Mouse (Mus musculus): ENCODE measurements at regions not wholly inside any gene's neighbourhood (a gene's known extent, or its start where the extent isn't known, plus 50 kb on each side); places are given as distances from the start of the nearest gene placed in this dataset.

DNA sequence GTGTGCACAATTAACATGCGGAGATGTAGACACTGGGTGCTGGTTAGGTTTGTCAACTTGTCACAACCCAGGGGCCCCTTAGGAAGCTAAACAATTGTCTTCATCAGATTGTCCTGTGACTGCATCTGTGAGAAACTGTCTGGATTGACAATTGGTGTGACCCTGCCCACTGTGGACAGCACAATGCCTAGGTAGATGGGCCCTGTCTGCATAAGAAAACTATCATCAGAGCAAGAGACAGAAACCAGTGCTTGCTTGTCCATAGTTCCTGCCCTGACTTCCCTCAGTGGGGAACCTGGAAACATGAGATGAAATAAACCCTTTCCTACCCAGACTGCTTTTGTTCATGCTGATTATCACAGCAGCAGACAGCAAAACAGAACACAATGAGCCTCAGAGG lies 63.5 kb upstream of the Tyw5 start:
- no peak overlapping the region for H3K4me2 ChIP-seq
- no peaks in the 10 kb centered on the region for H3K9me3 ChIP-seq
- H3K9ac ChIP-seq, result no peak overlapping the region
- H3K27me3 ChIP-seq, result no peaks in the 10 kb centered on the region
- no peak overlapping the region for H3K27ac ChIP-seq (replicated peaks)
- no peak overlapping the region for H3K4me3 ChIP-seq
- no peaks in the 10 kb centered on the region for H3K36me3 ChIP-seq
- no peaks in the 10 kb centered on the region for H3K4me1 ChIP-seq (replicated peaks)
- no peak for ATAC-seq (ENCODE audit: low read depth)
- WGBS, result 92% methylated on average over 1 of the region's 1 CpGs

DNA sequence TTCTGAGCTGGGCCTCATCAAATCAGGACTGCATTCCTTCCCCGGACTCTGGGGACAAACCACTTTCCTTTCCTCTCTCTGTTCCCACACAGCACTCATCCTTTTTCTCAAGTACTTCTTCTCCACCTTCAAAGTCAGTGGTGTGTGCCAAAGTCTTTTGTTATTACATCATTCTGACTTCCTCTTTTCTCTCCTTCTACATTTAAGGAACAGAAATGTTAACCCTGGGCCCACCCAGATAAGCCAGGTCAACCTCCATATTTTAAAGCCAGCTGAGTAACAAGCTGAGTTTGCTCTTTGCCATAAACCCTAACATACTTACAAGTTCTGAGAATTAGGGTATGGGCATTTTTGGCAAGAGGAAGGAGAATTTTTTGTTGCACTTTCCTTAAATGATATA lies 65.3 kb upstream of the Tyw5 start:
- WGBS, result 85% methylated on average over 1 of the region's 1 CpGs

DNA sequence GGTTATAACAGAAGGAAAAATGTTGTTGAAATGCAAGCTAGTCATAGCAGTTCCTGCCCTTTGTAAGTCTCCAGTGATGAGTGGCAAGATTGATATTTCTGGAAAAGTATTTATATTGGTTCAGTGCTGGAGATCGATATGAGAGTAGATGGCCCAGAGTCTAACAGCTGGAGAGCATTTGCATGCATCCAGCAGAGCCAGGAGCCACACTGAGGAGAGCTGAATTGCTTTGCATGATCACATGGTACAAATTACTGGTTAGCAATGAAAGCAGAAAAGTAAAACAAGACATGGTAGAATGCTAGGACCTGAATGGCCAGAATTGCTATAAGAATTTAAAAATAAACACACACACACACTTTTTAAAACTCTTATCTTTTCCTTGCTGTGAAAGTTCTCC lies 70.8 kb upstream of the Tyw5 start:
- no peaks in the 10 kb centered on the region for H3K4me1 ChIP-seq (replicated peaks)
- no peak overlapping the region for H3K9ac ChIP-seq
- no peak overlapping the region for H3K4me2 ChIP-seq
- no peaks in the 10 kb centered on the region for H3K36me3 ChIP-seq
- 50% methylated on average over 1 of the region's 1 CpGs for WGBS
- no peaks in the 10 kb centered on the region for H3K27me3 ChIP-seq
- H3K9me3 ChIP-seq, result no peaks in the 10 kb centered on the region
- H3K4me3 ChIP-seq, result no peak overlapping the region
- no peak for ATAC-seq (ENCODE audit: low read depth)
- no peak overlapping the region for H3K27ac ChIP-seq (replicated peaks)

More for the DNA sequence above, 65.3 kb upstream of the Tyw5 start:
- H3K9me3 ChIP-seq, result no peaks in the 10 kb centered on the region
- H3K27ac ChIP-seq (replicated peaks), result no peak overlapping the region
- H3K4me3 ChIP-seq, result no peak overlapping the region
- no peaks in the 10 kb centered on the region for H3K4me1 ChIP-seq (replicated peaks)
- H3K4me2 ChIP-seq, result no peak overlapping the region
- no peak overlapping the region for H3K9ac ChIP-seq
- H3K36me3 ChIP-seq, result no peaks in the 10 kb centered on the region
- H3K27me3 ChIP-seq, result no peaks in the 10 kb centered on the region
- ATAC-seq (ENCODE audit: low read depth), result no peak

DNA sequence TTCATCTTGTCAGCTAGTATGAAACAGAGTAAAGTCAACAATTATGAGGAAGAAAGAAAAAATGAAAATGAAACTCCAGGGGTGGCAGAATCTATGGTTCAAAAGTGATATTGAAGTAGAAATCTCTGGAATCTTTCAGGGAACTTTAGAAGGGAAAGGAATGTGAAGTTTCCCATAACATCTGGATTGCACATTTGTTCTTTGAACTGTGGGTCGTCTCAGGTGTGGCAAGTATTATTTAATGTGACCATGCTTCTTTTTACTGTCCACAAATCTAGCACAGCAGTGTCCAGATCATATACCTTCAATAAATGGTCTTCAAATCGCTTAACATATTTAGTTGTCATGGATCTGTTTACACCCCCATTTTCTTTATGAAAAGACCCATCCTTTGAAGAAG lies 71.2 kb upstream of the Tyw5 start:
- Histone ChIP-seq H3K4me2 (no peak overlapping the region), H3K4me3 (no peak overlapping the region), H3K36me3 (no peaks in the 10 kb centered on the region), H3K27ac (replicated peaks) (no peak overlapping the region), H3K27me3 (no peaks in the 10 kb centered on the region), H3K4me1 (replicated peaks) (no peaks in the 10 kb centered on the region), H3K9ac (no peak overlapping the region), H3K9me3 (no peaks in the 10 kb centered on the region)
- WGBS, result 83% methylated on average over 2 of the region's 2 CpGs
- ATAC-seq (ENCODE audit: low read depth), result no peak

DNA sequence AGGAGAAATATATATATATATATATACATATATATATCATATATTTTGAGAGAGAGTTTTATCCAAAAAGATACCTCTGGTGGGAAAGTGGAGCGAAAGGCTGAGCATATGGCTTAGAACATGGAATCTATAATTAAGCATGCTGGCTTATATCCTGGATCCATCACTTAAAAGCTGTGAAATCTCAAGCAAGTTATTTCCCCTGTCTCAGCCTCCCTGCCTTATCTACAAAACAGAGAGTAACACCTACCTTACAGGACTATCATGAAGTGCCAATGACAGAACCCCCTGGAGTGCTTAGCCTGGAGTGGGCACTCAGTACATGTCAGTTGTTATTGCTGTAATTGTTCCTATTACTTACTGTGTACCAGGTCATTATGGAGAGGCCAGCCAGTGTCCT lies 71.9 kb upstream of the Tyw5 start:
- no peaks in the 10 kb centered on the region for H3K9me3 ChIP-seq
- ATAC-seq (ENCODE audit: low read depth), result no peak

DNA sequence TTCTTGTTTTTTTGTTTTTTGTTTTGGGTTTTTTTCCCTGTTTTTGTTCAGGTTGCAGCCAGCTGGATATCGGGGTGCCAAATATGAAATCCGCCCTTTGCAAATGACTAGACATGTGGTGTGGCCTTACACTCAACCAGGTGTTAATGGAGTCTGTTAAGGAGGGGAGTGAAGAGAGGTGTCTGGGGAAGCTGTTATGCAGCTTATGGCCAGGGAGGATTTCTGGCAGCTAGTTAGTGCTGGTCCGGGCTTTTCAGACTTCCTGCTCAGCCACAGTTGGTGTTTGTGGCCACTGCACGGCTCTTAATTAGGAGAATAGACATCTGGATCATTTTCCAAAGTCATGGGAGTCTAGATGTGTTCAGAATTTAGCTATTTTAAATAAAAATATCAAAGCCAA lies 72.7 kb upstream of the Tyw5 start:
- Histone ChIP-seq H3K4me2 (no peak overlapping the region), H3K36me3 (no peaks in the 10 kb centered on the region), H3K9me3 (no peaks in the 10 kb centered on the region), H3K4me3 (no peak overlapping the region), H3K4me1 (replicated peaks) (no peaks in the 10 kb centered on the region), H3K9ac (no peak overlapping the region), H3K27ac (replicated peaks) (no peak overlapping the region), H3K27me3 (no peaks in the 10 kb centered on the region)
- WGBS, result 75% methylated on average over 4 of the region's 4 CpGs
- ATAC-seq (ENCODE audit: low read depth), result no peak

More for the DNA sequence above, 71.9 kb upstream of the Tyw5 start:
- 97% methylated on average over 1 of the region's 1 CpGs for WGBS
- H3K4me3 ChIP-seq, result no peak overlapping the region
- no peak overlapping the region for H3K9ac ChIP-seq
- H3K27me3 ChIP-seq, result no peaks in the 10 kb centered on the region
- H3K4me1 ChIP-seq (replicated peaks), result no peaks in the 10 kb centered on the region
- no peak overlapping the region for H3K27ac ChIP-seq (replicated peaks)
- no peaks in the 10 kb centered on the region for H3K36me3 ChIP-seq
- no peak overlapping the region for H3K4me2 ChIP-seq

DNA sequence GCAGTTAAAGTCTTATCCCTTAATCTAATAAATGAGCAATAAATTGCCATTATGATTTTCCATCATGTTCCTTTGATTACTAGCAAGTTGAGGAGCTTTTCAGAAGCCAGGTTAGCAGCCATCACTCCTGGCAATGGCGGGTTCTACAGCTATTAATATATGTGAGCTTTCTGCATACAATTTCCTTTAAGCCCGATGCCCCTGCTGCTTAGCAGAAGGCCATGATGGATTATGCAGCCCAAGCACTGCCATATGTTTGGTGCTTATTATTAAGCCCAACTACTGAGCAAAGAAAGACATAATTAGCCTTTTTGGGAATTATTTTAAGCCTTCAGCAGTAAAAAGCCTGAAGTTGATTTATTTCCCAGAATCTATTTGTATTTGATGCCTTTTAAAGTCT lies 82.3 kb upstream of the Tyw5 start:
- Histone ChIP-seq H3K4me3 (no peak overlapping the region), H3K4me1 (replicated peaks) (no peaks in the 10 kb centered on the region), H3K27me3 (no peaks in the 10 kb centered on the region), H3K9ac (no peak overlapping the region), H3K9me3 (no peaks in the 10 kb centered on the region), H3K36me3 (no peaks in the 10 kb centered on the region), H3K4me2 (no peak overlapping the region), H3K27ac (replicated peaks) (no peak overlapping the region)
- ATAC-seq (ENCODE audit: low read depth), result no peak
- 70% methylated on average over 2 of the region's 2 CpGs for WGBS

DNA sequence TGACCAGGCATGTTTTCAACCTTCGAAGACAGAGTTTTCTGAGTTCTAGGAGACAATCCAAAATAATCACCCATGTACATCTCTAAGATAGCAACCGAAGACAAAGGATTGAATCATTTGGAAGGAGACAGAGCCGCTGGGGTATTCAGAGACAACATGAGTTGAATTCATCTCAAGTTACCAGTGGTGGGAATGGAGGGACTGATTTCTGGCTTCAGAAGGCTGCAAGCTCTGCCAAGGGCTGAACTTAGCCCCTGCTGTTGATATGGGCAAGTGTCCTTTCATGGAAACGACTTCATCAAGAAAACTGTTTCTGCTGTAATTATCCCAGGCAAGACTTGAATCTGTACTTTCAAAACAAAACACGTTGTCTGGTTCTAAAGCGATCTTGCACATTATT lies 82.7 kb upstream of the Tyw5 start:
- 75% methylated on average over 6 of the region's 6 CpGs for WGBS

DNA sequence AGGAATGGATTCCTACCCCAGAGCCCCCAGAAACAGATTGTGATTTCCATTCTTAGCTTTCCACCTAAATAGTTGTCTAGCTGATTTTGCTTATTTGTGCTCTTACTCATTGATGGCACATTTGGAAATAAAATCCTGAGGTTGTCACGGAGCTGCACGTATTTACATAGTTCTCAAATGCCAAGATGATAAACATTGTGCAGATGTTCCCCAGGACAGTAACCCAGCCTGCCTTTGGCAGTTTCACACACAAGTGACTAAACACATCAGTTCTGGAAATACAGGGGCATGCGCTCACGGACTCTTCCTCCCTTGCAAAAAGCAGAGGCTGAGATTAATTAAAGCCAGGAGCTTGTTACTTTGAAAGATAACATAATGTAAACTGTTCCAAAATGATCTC lies 83.1 kb upstream of the Tyw5 start:
- Histone ChIP-seq H3K27me3 (no peaks in the 10 kb centered on the region), H3K4me2 (no peak overlapping the region), H3K36me3 (no peaks in the 10 kb centered on the region), H3K4me1 (replicated peaks) (no peaks in the 10 kb centered on the region), H3K27ac (replicated peaks) (no peak overlapping the region), H3K9ac (no peak overlapping the region), H3K9me3 (no peaks in the 10 kb centered on the region), H3K4me3 (no peak overlapping the region)
- ATAC-seq (ENCODE audit: low read depth), result no peak
- 71% methylated on average over 4 of the region's 4 CpGs for WGBS

More for the DNA sequence above, 82.7 kb upstream of the Tyw5 start:
- H3K27ac ChIP-seq (replicated peaks), result no peak overlapping the region
- no peak for ATAC-seq (ENCODE audit: low read depth)
- H3K4me1 ChIP-seq (replicated peaks), result no peaks in the 10 kb centered on the region
- H3K4me3 ChIP-seq, result no peak overlapping the region
- no peak overlapping the region for H3K4me2 ChIP-seq
- no peaks in the 10 kb centered on the region for H3K9me3 ChIP-seq
- H3K36me3 ChIP-seq, result no peaks in the 10 kb centered on the region
- H3K9ac ChIP-seq, result no peak overlapping the region
- H3K27me3 ChIP-seq, result no peaks in the 10 kb centered on the region

DNA sequence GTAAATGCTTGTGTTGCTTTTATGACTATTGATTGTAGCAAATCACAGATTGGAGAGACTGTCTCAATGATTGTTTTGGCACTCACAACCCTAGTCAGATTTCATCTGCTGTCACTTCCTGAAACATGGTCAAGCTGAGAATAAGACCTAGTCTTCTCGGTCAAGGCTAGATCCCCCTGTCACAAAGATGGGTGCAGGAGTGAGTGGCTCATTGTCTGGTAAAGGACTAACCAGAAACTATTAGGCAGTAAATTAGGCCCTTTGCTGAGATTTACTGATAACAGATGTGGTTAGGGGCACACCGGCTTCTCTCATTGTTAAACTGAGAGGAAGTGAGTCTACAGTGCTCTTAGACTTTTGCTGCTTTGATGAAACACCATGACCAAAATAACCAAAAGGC lies 85.8 kb upstream of the Tyw5 start:
- Histone ChIP-seq H3K4me3 (no peak overlapping the region), H3K4me1 (replicated peaks) (no peaks in the 10 kb centered on the region), H3K36me3 (no peaks in the 10 kb centered on the region), H3K27me3 (no peaks in the 10 kb centered on the region), H3K9ac (no peak overlapping the region), H3K9me3 (no peaks in the 10 kb centered on the region), H3K4me2 (no peak overlapping the region), H3K27ac (replicated peaks) (no peak overlapping the region)
- WGBS, result 75% methylated on average over 2 of the region's 2 CpGs
- ATAC-seq (ENCODE audit: low read depth), result no peak

DNA sequence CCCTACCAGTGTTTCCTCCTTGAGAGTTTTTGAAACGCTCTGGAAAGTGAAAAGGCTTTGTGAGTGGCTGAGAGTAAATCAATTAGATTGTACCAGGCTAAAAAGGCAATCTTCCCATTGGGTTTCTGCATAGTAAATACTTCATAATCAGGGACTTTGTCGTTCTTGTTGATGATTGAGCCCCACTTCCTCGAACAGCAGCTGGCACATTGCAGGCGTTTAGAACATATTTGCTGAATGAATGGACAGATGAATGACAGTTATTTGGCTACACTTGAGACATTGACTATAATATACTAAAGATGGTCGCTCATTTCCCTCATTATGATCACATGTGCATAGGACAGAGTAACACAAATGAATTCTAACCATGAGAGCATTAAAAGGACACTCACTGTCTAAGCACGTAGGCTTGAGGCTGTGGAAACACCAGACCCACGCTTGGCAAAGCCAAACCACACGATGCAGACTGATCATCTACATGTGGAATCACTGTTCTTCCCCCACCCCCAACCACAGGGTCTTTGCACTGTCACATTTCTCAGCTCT lies 90.7 kb upstream of the Tyw5 start:
- Histone ChIP-seq H3K4me2 (no peak overlapping the region), H3K36me3 (no peaks in the 10 kb centered on the region), H3K4me3 (no peak overlapping the region), H3K27me3 (no peaks in the 10 kb centered on the region), H3K27ac (replicated peaks) (no peak overlapping the region), H3K9me3 (no peaks in the 10 kb centered on the region), H3K4me1 (replicated peaks) (no peaks in the 10 kb centered on the region), H3K9ac (no peak overlapping the region)
- ATAC-seq (ENCODE audit: low read depth), result no peak
- 75% methylated on average over 8 of the region's 8 CpGs for WGBS

DNA sequence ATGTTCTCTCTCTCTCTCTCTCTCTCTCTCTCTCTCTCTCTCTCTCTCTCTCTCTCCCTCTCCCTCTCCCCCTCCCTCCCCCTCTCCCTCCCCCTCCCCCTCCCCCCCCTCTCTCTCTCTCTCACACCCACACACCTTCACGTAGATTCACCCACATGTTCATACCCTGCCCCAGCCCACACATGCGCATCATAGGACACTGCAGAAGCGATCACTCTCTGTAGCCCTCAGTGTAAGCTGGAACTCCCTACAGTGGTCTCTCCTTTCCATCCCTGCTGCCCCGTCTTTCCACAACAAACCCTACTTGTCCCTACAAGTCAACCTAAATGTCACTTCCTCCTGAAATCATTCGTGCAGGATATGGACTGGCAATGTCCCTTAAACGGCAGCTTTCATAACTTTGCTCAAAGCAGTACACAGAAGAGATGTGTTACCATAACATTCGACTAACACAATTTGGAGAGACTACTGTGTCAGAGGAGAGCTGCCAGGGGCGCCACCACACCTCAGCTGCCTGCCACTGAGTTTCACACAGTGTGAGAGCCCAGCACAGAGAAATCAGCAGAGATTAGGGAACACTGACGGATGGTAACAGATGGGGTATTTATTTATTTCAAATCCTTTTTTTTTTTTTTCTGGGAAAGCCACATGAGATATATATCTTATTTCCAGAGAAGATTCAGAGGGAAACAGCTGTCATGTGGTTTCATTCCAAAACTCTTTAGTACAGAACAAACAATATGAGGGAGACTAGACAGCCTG lies 103.6 kb upstream of the Tyw5 start:
- no peaks in the 10 kb centered on the region for H3K9me3 ChIP-seq
- no peak overlapping the region for H3K4me3 ChIP-seq
- no peak overlapping the region for H3K4me2 ChIP-seq
- no peaks in the 10 kb centered on the region for H3K27me3 ChIP-seq
- no peaks in the 10 kb centered on the region for H3K36me3 ChIP-seq
- no peaks in the 10 kb centered on the region for H3K4me1 ChIP-seq (replicated peaks)
- H3K27ac ChIP-seq (replicated peaks), result no peak overlapping the region
- ATAC-seq (ENCODE audit: low read depth), result no peak
- no peak overlapping the region for H3K9ac ChIP-seq
- 76% methylated on average over 9 of the region's 9 CpGs for WGBS

DNA sequence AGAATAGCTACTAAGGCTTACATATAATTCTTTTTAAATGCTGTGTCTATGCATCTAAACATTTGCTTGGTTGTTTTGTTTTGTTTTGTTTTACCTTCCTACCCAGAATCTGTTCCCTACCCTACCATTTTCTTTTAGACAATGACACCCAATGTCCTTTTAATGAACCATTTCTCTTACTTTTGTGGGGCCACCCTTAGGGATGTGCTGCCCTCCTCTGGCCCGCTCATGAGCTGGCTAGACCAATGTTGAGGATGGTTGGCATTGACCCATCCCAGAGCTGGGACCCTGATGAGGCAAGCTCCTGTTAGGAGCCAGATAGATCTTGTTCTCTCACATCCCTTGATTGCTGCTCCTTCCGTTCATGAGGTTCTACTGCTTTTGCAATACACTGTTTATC lies 105.0 kb upstream of the Tyw5 start:
- H3K9me3 ChIP-seq, result no peaks in the 10 kb centered on the region
- H3K36me3 ChIP-seq, result no peaks in the 10 kb centered on the region
- no peaks in the 10 kb centered on the region for H3K27me3 ChIP-seq
- no peaks in the 10 kb centered on the region for H3K4me1 ChIP-seq (replicated peaks)
- ATAC-seq (ENCODE audit: low read depth), result no peak
- 91% methylated on average over 2 of the region's 2 CpGs for WGBS
- no peak overlapping the region for H3K9ac ChIP-seq
- no peak overlapping the region for H3K4me2 ChIP-seq
- no peak overlapping the region for H3K27ac ChIP-seq (replicated peaks)
- no peak overlapping the region for H3K4me3 ChIP-seq
